ENCODE assay signal across 25 mouse cellular contexts in the genomic region with DNA sequence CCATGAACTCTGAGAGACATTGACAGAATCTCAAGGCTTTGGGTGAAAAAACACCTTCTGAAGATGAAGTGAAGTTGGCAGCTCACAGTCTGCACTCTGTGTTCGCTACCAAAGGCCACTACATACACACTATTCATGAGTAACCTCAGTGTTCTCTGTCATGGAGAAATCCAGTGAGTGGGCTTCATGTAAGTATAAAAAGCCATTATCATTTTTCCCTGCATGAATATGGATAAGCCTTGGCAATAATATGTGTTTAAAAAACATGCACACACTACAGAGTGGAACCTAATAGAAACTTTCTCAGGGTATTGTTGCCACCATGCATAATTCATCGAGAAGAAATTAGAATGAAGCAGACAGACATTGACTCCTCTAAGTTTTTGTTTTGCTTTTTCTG.
A peak's percentile ranks its signal among the peaks of the same experiment; 100 is the strongest.
DNase-seq lines count a peak whose midpoint lies in the region; ATAC-seq and TF ChIP-seq lines count a peak whose summit lies in the region.
"Had no signal": no experiment of that assay in that cellular context is flagged by ENCODE, and none has a peak within 500 bp of the region (broad histone marks: within the 10 kb centered on the region; RNA-seq: fewer than 3 reads in every experiment).

No protein-coding gene starts in this region.

- 35% methylated on average over 2 of the region's 2 CpGs for WGBS in forebrain, postnatal 0 days
- 31% methylated on average over 2 of the region's 2 CpGs for WGBS in midbrain, embryonic 14.5 days
- WGBS in kidney, embryonic 14.5 days: 85% methylated on average over 2 of the region's 2 CpGs

- no peak overlapping the region for H3K27ac ChIP-seq in forebrain, postnatal 0 days (ENCODE audit: low read depth, low read length)
- no peak overlapping the region for H3K27ac ChIP-seq in midbrain, embryonic 14.5 days (replicated peaks; ENCODE audit: low read depth, low read length)
- no peak overlapping the region for H3K27ac ChIP-seq in kidney, embryonic 14.5 days (ENCODE audit: low read depth, low read length)
- H3K27ac ChIP-seq: embryonic facial prominence, embryonic 13.5 days; limb, embryonic 12.5 days had no signal

- no peaks in the 10 kb centered on the region for H3K4me1 ChIP-seq in forebrain, postnatal 0 days (ENCODE audit: insufficient read depth)
- H3K4me1 ChIP-seq in midbrain, embryonic 14.5 days (ENCODE audit: control insufficient read depth, insufficient read depth, low read length): no peaks in the 10 kb centered on the region
- H3K4me1 ChIP-seq in kidney, embryonic 14.5 days (ENCODE audit: control insufficient read depth, insufficient read depth, low read length): no peaks in the 10 kb centered on the region
- H3K4me1 ChIP-seq: embryonic facial prominence, embryonic 13.5 days; limb, embryonic 12.5 days had no signal

- no peaks in the 10 kb centered on the region for H3K36me3 ChIP-seq in forebrain, postnatal 0 days (ENCODE audit: insufficient read depth)
- no peaks in the 10 kb centered on the region for H3K36me3 ChIP-seq in midbrain, embryonic 14.5 days (ENCODE audit: control insufficient read depth, insufficient read depth, low read length)
- no peaks in the 10 kb centered on the region for H3K36me3 ChIP-seq in kidney, embryonic 14.5 days (ENCODE audit: control insufficient read depth, insufficient read depth, low read length)
- H3K36me3 ChIP-seq: embryonic facial prominence, embryonic 13.5 days; limb, embryonic 12.5 days had no signal

- no peak for TF ChIP-seq POLR2A in brain, embryonic 14.5 days (IDR thresholded peaks at IDR 0.05; ENCODE audit: borderline replicate concordance, extremely low read depth, insufficient read depth, insufficient read length, poor library complexity, severe bottlenecking)

- H3K4me3 ChIP-seq in forebrain, postnatal 0 days (ENCODE audit: low read depth, low read length): no peak overlapping the region
- no peak overlapping the region for H3K4me3 ChIP-seq in midbrain, embryonic 14.5 days (replicated peaks; ENCODE audit: low read depth, low read length)
- no peak overlapping the region for H3K4me3 ChIP-seq in kidney, embryonic 14.5 days (ENCODE audit: low read length)
- H3K4me3 ChIP-seq: embryonic facial prominence, embryonic 13.5 days; erythroblast, embryonic 14.5 days; limb, embryonic 12.5 days had no signal

- peak; percentile 43; the same call in 1 of the 2 replicates for ATAC-seq in forebrain, postnatal 0 days
- peak; percentile 46; the same call in 1 of the 2 replicates for ATAC-seq in midbrain, embryonic 14.5 days (ENCODE audit: low FRiP score, low TSS enrichment)
- ATAC-seq in kidney, embryonic 14.5 days (ENCODE audit: low FRiP score, low TSS enrichment): no peak
- ATAC-seq: activated CD4-positive, CD25-positive, alpha-beta regulatory T cell, adult 4 months; intestine, postnatal 0 days had no signal

- H3K4me2 ChIP-seq in forebrain, postnatal 0 days (ENCODE audit: low read depth): no peak overlapping the region
- H3K4me2 ChIP-seq in midbrain, embryonic 14.5 days (ENCODE audit: low read length): no peak overlapping the region
- H3K4me2 ChIP-seq in kidney, embryonic 14.5 days (replicated peaks; ENCODE audit: low read depth, low read length): no peak overlapping the region
- H3K4me2 ChIP-seq: embryonic facial prominence, embryonic 13.5 days; heart, embryonic 11.5 days; limb, embryonic 12.5 days; liver, embryonic 11.5 days had no signal

- peak; percentile 2 for DNase-seq in adrenal gland, adult 8-10 months
- DNase-seq in adrenal gland, postnatal 36 days: no peak
- peak; percentile 59 for DNase-seq in brain, embryonic 14.5 days (ENCODE audit: low read depth)
- DNase-seq in forebrain, postnatal 0 days: no peak
- DNase-seq in midbrain, embryonic 14.5 days: peak; percentile 10
- DNase-seq in thymus, postnatal 0 days (ENCODE audit: low spot score): no peak
- DNase-seq: adrenal gland, postnatal 10 days; cerebellum, adult 8-10 months; cerebellum, postnatal 36 days; embryo, embryonic 11 days; heart, adult 11 months; kidney, postnatal 4 days; lung, adult 18-20 months; lung, postnatal 14 days; right cerebral cortex, postnatal 25 days; spleen, adult 18-20 months; thymus, postnatal 25 days had no signal

- no peak for TF ChIP-seq CTCF in brain, embryonic 14.5 days (IDR thresholded peaks at IDR 0.05; ENCODE audit: borderline replicate concordance, extremely low read depth, insufficient read depth, insufficient read length)
- no peak for TF ChIP-seq CTCF in forebrain, postnatal 0 days (IDR thresholded peaks at IDR 0.05; ENCODE audit: low read depth)

- H3K9ac ChIP-seq in forebrain, postnatal 0 days: no peak overlapping the region
- no peak overlapping the region for H3K9ac ChIP-seq in midbrain, embryonic 14.5 days (replicated peaks; ENCODE audit: low read length)
- H3K9ac ChIP-seq in kidney, embryonic 14.5 days (ENCODE audit: low read depth, low read length): no peak overlapping the region
- H3K9ac ChIP-seq: embryonic facial prominence, embryonic 13.5 days; limb, embryonic 12.5 days had no signal

- H3K9me3 ChIP-seq in forebrain, postnatal 0 days (ENCODE audit: low read length): no peaks in the 10 kb centered on the region
- no peaks in the 10 kb centered on the region for H3K9me3 ChIP-seq in midbrain, embryonic 14.5 days (ENCODE audit: control insufficient read depth, low read length)
- no peaks in the 10 kb centered on the region for H3K9me3 ChIP-seq in kidney, embryonic 14.5 days (ENCODE audit: control insufficient read depth, low read length)
- H3K9me3 ChIP-seq: embryonic facial prominence, embryonic 13.5 days; limb, embryonic 12.5 days had no signal

- no peaks in the 10 kb centered on the region for H3K27me3 ChIP-seq in forebrain, postnatal 0 days (ENCODE audit: insufficient read depth, low read length)
- H3K27me3 ChIP-seq in midbrain, embryonic 14.5 days (ENCODE audit: control insufficient read depth, insufficient read depth, low read length): no peaks in the 10 kb centered on the region
- no peaks in the 10 kb centered on the region for H3K27me3 ChIP-seq in kidney, embryonic 14.5 days (ENCODE audit: control insufficient read depth, insufficient read depth, low read length)
- H3K27me3 ChIP-seq: embryonic facial prominence, embryonic 13.5 days; limb, embryonic 12.5 days had no signal

Comparison
In these comparisons a context has a peak if more than half of its experiments do, and no peak if none do; other contexts are left out.
1. DNase-seq: peak in adrenal gland, adult 8-10 months (single experiment), brain, embryonic 14.5 days (single experiment) and midbrain, embryonic 14.5 days (single experiment); none in adrenal gland, postnatal 36 days (0 of 2), forebrain, postnatal 0 days (single experiment) and thymus, postnatal 0 days (single experiment).